In the genomic region with DNA sequence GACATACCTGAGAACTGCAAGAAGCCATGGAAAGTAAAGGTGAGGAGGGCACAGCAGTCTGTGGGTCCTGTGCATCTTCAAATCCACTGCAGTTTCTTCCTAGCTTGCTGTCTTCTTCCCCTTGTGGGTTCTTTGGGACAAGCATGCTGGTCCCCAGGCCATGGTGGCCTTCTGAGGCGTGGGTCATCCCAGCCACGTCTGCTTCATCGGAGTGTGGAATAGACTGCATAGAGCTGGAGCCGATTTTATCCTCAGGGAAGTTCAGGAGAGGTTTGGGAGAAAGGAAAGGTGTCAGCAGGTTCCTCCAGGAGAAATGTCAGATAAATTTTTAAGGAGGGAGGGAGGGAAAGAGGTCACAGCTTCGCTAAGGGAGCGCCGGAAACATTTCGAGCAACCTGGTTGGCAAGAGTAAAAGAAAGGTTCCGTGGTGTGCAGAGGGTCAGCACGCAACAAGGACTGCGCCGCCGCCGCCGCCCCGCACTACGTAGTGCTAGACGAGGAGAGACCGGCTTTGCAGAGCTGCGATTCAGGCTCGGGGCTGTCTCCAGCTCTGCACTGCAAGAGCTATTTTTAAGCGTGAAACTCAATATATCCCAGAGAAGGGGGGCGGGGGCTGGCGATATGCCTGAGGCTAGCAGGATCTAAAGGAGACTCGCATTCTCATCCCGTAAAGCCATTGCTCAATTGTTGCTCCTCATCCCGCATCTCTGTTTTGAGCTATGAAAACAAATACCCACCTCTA, we compare ENCODE assay signal across 8 mouse cellular contexts. TPM values are rescaled to one million over a fixed set of nuclear protein-coding genes. Genes with fewer than 3 reads are reported as not detected.
DNase-seq lines count a peak whose midpoint lies in the region; ATAC-seq and TF ChIP-seq lines count a peak whose summit lies in the region.

A gene (minus strand): TSS at position 657 of the 742 bp plus-strand sequence.

- peak within 1 kb of the TSS; percentile 41 for H3K4me3 ChIP-seq in kidney, embryonic 15.5 days (replicated peaks)
- peak within 1 kb of the TSS; percentile 42 for H3K4me3 ChIP-seq in hindbrain, embryonic 15.5 days
- H3K4me3 ChIP-seq in liver, embryonic 15.5 days (replicated peaks) = no peak within 1 kb of the TSS
- peak within 1 kb of the TSS; percentile 16; the same call in 1 of the 2 replicates for H3K4me3 ChIP-seq in small intestine, adult 2 months (ENCODE audit: low read depth, low read length)

- no peak for DNase-seq in kidney, adult 9 months
- DNase-seq in cerebellum, adult 9-11 months = peak; percentile 63
- peak; percentile 12 to 52 for DNase-seq in frontal cortex, adult 2 months (ENCODE audit: extremely low spot score in 1 of 2, low spot score in 1 of 2)
- no peak for DNase-seq in urinary bladder, adult 18-20 months (ENCODE audit: low spot score in 2 of 2)

- H3K27me3 ChIP-seq in kidney, embryonic 15.5 days = peaks cover 27% of the 10 kb centered on the region
- H3K27me3 ChIP-seq in hindbrain, embryonic 15.5 days = no peaks in the 10 kb centered on the region
- peaks cover 50% of the 10 kb centered on the region for H3K27me3 ChIP-seq in liver, embryonic 15.5 days
- 0 out of 2 replicates have a peak, but pooled peaks cover 4% of the 10 kb centered on the region for H3K27me3 ChIP-seq in small intestine, adult 2 months (ENCODE audit: control insufficient read depth, insufficient read depth, low read length)

- TF ChIP-seq CTCF in small intestine, adult 2 months (IDR thresholded peaks at IDR 0.05; ENCODE audit: extremely low read depth, insufficient read length, insufficient replicate concordance, low read depth, low read length) = no peak

- TF ChIP-seq POLR2A in small intestine, adult 2 months (IDR thresholded peaks at IDR 0.05; ENCODE audit: low read depth, low read length) = no peak

- 0 out of 2 replicates have a peak within 1 kb of the TSS, but pooled peaks have one; percentile 15 for H3K9ac ChIP-seq in kidney, embryonic 15.5 days
- peak within 1 kb of the TSS; percentile 51 for H3K9ac ChIP-seq in hindbrain, embryonic 15.5 days
- no peak within 1 kb of the TSS for H3K9ac ChIP-seq in liver, embryonic 15.5 days

- H3K4me2 ChIP-seq in kidney, embryonic 15.5 days = peak within 1 kb of the TSS; percentile 70
- peak within 1 kb of the TSS; percentile 66 for H3K4me2 ChIP-seq in hindbrain, embryonic 15.5 days
- H3K4me2 ChIP-seq in liver, embryonic 15.5 days = peak within 1 kb of the TSS; percentile 35

- no peaks in the 10 kb centered on the region for H3K9me3 ChIP-seq in kidney, embryonic 15.5 days (replicated peaks)
- H3K9me3 ChIP-seq in hindbrain, embryonic 15.5 days = no peaks in the 10 kb centered on the region
- no peaks in the 10 kb centered on the region for H3K9me3 ChIP-seq in liver, embryonic 15.5 days (replicated peaks)

- 3% methylated on average over 27 of the region's 27 CpGs for WGBS in kidney, embryonic 15.5 days
- 3% methylated on average over 27 of the region's 27 CpGs for WGBS in hindbrain, embryonic 15.5 days
- WGBS in liver, embryonic 15.5 days (ENCODE audit: insufficient replicate concordance) = 7% methylated on average over 27 of the region's 27 CpGs
- WGBS in small intestine, adult 2 months = 5% methylated on average over 27 of the region's 27 CpGs

- no peak within 1 kb of the TSS for H3K27ac ChIP-seq in kidney, embryonic 15.5 days
- H3K27ac ChIP-seq in hindbrain, embryonic 15.5 days (replicated peaks) = peak within 1 kb of the TSS; percentile 85
- no peak within 1 kb of the TSS for H3K27ac ChIP-seq in liver, embryonic 15.5 days (replicated peaks)
- H3K27ac ChIP-seq in small intestine, adult 2 months (ENCODE audit: insufficient read depth, low read depth, low read length) = no peak within 1 kb of the TSS

- no peaks in the 10 kb centered on the region for H3K36me3 ChIP-seq in kidney, embryonic 15.5 days
- H3K36me3 ChIP-seq in hindbrain, embryonic 15.5 days = no peaks in the 10 kb centered on the region
- H3K36me3 ChIP-seq in liver, embryonic 15.5 days (replicated peaks) = no peaks in the 10 kb centered on the region
- H3K36me3 ChIP-seq in small intestine, adult 2 months (ENCODE audit: control insufficient read depth, insufficient read depth, low read length) = no peaks in the 10 kb centered on the region

- peaks cover 5% of the 10 kb centered on the region for H3K4me1 ChIP-seq in kidney, embryonic 15.5 days
- peaks cover 16% of the 10 kb centered on the region for H3K4me1 ChIP-seq in hindbrain, embryonic 15.5 days (replicated peaks)
- no peaks in the 10 kb centered on the region for H3K4me1 ChIP-seq in liver, embryonic 15.5 days (replicated peaks)
- no peaks in the 10 kb centered on the region for H3K4me1 ChIP-seq in small intestine, adult 2 months (ENCODE audit: control insufficient read depth, insufficient read depth, insufficient read length, low read length)

- ATAC-seq in kidney, embryonic 15.5 days (replicated peaks; ENCODE audit: low FRiP score) = peak; percentile 54; the same call in 1 of the 2 replicates
- peak; percentile 89 for ATAC-seq in hindbrain, embryonic 15.5 days (ENCODE audit: low FRiP score, low read depth)
- ATAC-seq in liver, embryonic 15.5 days (ENCODE audit: insufficient read depth) = no peak

RNA-seq across cellular contexts. Expression of the gene that starts here (rescaled TPM):
- 0.05 and 0.10 TPM in 2 replicates for polyA plus RNA-seq in kidney, embryonic 15.5 days (2015; fragmentation: Nextera tagmentation; extraction: Ambion mirVana)
- polyA plus RNA-seq in frontal cortex, adult 2 months (2012; rRNA removed) = 9.6 and 12.3 TPM in 2 replicates
- polyA plus RNA-seq in hindbrain, embryonic 15.5 days (2015; fragmentation: Nextera tagmentation; extraction: Ambion mirVana) = 4.7 and 4.8 TPM in 2 replicates
- polyA plus RNA-seq in liver, embryonic 15.5 days (2015; fragmentation: Nextera tagmentation; extraction: Ambion mirVana) = 0.02 TPM in 1 of 2 replicates, not detected in the other
- 0.03 and 0.67 TPM in 2 replicates for polyA plus RNA-seq in small intestine, adult 2 months (2012; rRNA removed)

Comparison
In these comparisons a context has a peak if more than half of its experiments do, and no peak if none do; other contexts are left out.
1. Peak in ATAC-seq, H3K4me3 ChIP-seq, H3K9ac ChIP-seq and H3K4me2 ChIP-seq in kidney, embryonic 15.5 days; RNA of the gene not detected or under 1 TPM.
2. DNase-seq: peak in cerebellum, adult 9-11 months (single experiment) and frontal cortex, adult 2 months (2 of 2); none in kidney, adult 9 months (single experiment) and urinary bladder, adult 18-20 months (0 of 2).
3. Peak in every context shown above with its lines, with median percentiles within 50 percentile points of each other: H3K4me2 ChIP-seq.